Mouse (Mus musculus): ENCODE data around the gene Trmt1. TPM values are rescaled to one million over a fixed set of nuclear protein-coding genes. Genes with fewer than 3 reads are reported as not detected.

The Trmt1 gene
- polyA plus RNA-seq, 1 experiment from 2014 or later, result 59.9 TPM

DNA sequence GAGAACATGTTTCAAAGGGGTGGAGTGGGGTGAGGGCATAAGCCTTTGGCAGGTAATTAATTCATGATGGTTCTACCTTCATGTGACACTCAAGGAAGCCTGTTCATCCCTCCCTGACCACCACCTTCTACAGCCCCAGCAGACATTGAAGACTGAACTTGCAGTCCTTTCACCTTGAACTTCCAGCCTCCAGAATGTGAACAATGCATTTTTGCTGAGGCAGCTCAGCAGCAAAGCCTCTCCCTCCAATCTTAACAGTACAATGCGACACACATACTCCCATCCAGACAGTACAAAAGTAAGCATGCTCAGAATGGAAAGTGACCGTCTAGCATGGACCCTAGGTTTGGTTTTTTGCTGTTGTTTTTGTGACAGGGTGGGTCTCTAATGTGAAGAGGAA lies 4.6 kb upstream of the Trmt1 start:
- Histone ChIP-seq H3K4me2 (replicated peaks) (no peak overlapping the region), H3K27me3 (replicated peaks) (no peaks in the 10 kb centered on the region), H3K4me1 (replicated peaks) (peaks cover 18% of the 10 kb centered on the region), H3K9me3 (no peaks in the 10 kb centered on the region), H3K4me3 (replicated peaks) (no peak overlapping the region), H3K9ac (no peak overlapping the region), H3K36me3 (no peaks in the 10 kb centered on the region), H3K27ac (no peak overlapping the region)
- WGBS, result 80% methylated on average over 2 of the region's 2 CpGs
- ATAC-seq, result no peak

- no peak overlapping the region for H3K9ac ChIP-seq
- 81% methylated on average over 2 of the region's 2 CpGs for WGBS
- H3K9me3 ChIP-seq, result no peaks in the 10 kb centered on the region
- no peak for ATAC-seq
- no peaks in the 10 kb centered on the region for H3K27me3 ChIP-seq (replicated peaks)
- peaks cover 20% of the 10 kb centered on the region for H3K4me1 ChIP-seq (replicated peaks)
- H3K4me2 ChIP-seq (replicated peaks), result no peak overlapping the region
- H3K27ac ChIP-seq, result no peak overlapping the region
- no peak overlapping the region for H3K4me3 ChIP-seq (replicated peaks)
- H3K36me3 ChIP-seq, result no peaks in the 10 kb centered on the region
Observed at GRCm38 (mm10) chr8:84682257-84682656, 3.9 kb upstream of the Trmt1 start.

DNA sequence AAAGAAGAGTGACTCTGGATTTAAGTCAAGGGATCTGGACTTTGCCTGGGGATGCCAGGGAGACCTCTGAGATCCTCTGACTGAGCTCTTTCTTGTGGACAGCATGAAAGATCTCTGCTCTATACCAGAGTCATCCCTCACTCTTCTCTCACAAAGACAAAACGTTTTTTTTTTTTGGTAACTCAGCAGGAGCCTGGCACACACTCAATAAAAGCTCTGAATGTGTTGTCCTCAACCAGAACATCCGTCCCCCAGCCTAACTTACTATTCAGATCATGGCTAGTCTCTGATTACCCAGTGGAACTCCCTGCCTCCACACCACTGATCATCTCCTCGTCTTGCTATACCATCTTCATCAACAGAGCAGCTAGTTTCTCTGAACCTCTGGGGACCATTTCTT lies 1.6 kb upstream of the Trmt1 start:
- no peak overlapping the region for H3K4me2 ChIP-seq (replicated peaks)

DNA sequence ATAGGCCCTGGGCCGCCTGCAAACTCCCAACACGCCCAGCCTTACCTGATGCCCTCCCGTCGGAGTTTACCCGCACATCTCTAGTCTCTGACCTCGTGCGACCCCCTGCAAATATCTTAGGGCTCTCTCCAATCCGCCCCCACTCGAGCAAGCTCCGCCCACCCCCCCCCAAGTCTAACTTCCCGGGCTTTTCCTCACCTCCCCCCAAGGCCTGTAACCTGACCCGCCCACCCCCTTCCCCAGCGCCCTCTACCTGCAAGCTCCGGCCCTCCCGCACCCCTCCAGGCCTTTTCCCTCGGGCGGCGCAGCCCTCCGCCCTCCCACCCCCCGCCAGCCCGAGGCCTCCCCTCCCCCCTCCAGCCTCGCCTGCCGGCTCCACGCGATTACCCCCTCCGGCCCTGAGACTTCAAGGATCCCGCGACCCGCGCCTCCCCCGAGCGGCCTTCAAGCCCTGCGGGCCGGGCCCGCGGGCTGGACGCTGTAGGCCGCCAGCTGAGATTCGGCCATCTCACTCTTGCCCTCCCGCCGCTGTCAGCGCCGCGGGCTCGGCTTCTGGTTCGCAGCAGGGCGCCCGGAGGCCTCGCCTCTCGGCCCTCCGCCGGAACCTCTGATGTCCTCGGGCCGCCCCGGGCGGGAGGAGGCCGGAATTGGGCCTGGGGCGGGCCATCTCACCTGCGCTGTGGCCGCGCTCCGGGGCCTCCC lies 1.0 kb downstream of the Trmt1 start:
- Histone ChIP-seq H3K4me2 (replicated peaks) (peak overlapping the region; percentile 81), H3K36me3 (peaks cover 3% of the 10 kb centered on the region; the same call in 1 of the 2 replicates), H3K9me3 (no peaks in the 10 kb centered on the region), H3K4me1 (replicated peaks) (peaks cover 31% of the 10 kb centered on the region), H3K27me3 (replicated peaks) (no peaks in the 10 kb centered on the region), H3K27ac (peak overlapping the region; percentile 92), H3K4me3 (replicated peaks) (peak overlapping the region; percentile 100), H3K9ac (peak overlapping the region; percentile 100)
- WGBS, result under 1% methylated on average over 62 of the region's 62 CpGs
- ATAC-seq, result peak; percentile 46

More for the DNA sequence above, 1.6 kb upstream of the Trmt1 start:
- no peak overlapping the region for H3K27ac ChIP-seq
- peaks cover 27% of the 10 kb centered on the region for H3K4me1 ChIP-seq (replicated peaks)
- WGBS, result 59% methylated on average over 3 of the region's 3 CpGs
- H3K4me3 ChIP-seq (replicated peaks), result no peak overlapping the region
- no peaks in the 10 kb centered on the region for H3K36me3 ChIP-seq
- H3K9me3 ChIP-seq, result no peaks in the 10 kb centered on the region
- no peak for ATAC-seq
- H3K27me3 ChIP-seq (replicated peaks), result no peaks in the 10 kb centered on the region
- H3K9ac ChIP-seq, result no peak overlapping the region

DNA sequence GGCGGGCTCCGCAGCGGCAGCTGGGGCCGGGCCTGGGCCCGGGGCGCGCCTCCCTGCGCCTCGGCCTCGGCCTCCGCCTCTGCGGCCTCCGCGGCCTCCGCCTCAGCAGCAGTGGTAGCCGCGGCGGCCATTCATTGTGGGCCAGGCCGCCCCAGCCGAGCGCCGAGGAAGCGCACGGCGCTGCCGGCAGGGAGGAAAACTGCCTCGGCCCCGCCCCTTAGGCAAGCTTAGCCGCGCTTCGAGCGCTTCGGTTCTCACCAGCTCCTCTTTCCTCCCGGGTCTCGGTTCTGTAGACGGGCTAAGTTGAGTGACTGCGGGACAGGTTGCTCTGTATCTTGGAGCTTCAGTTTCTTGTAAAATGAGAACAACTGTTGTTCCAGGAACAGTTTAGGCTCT lies 1.6 kb downstream of the Trmt1 start, which contains the start of gene Nacc1:
Nacc1 (minus strand) TSS at position 158 of the 396 bp plus-strand sequence.
- ATAC-seq, result peak; percentile 86
- Histone ChIP-seq H3K4me3 (replicated peaks) (peak within 1 kb of the TSS; percentile 100), H3K27me3 (replicated peaks) (no peaks in the 10 kb centered on the region), H3K9me3 (no peaks in the 10 kb centered on the region), H3K4me1 (replicated peaks) (peaks cover 31% of the 10 kb centered on the region), H3K36me3 (peaks cover 3% of the 10 kb centered on the region; the same call in 1 of the 2 replicates), H3K27ac (peak within 1 kb of the TSS; percentile 92), H3K9ac (peak within 1 kb of the TSS; percentile 100), H3K4me2 (replicated peaks) (peak within 1 kb of the TSS; percentile 81)
- WGBS, result under 1% methylated on average over 36 of the region's 37 CpGs

DNA sequence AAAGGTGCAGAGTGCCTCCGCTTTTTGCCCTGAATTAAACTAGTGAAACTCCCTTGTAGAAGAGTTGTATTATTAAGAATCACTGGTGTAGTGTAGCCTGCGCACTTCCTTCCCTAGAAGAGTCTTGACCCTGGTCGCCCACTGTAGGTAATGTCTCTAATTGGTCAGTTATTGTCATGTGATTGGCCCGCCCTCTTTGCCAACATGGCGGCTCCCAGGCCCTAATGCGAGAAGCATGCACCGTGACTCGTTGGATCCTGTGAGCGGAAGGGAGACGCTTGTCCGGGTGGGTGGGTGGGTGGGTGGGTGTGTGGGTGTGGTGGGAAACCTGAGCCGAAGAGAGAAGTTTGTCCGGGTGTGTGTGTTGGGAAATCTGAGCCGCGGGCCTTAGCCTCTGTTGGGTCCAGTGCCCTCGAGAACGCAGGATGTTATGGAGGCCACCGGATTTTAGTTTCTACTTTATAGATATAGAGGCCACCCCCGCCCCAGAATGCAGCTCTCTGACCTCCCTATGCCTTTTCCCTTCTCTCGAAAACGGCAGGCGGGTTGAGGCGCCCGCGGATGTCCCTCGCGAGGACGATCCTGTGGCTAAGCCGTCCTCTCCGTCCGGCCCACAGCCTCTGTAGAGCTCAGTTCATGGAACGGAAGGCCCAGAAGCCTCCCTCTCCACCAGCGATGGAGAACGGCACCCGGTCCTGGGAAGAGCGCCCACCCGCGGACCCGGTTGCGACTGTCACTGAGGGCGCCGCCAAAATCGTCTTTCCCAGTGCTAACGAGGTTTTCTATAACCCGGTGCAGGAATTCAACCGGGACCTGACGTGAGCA lies 3.2 kb downstream of the Trmt1 start:
- peak overlapping the region; percentile 81 for H3K4me2 ChIP-seq (replicated peaks)
- under 1% methylated on average over 47 of the region's 47 CpGs for WGBS
- peak; percentile 87 for ATAC-seq
- peaks cover 31% of the 10 kb centered on the region for H3K4me1 ChIP-seq (replicated peaks)
- H3K27ac ChIP-seq, result peak overlapping the region; percentile 8
- no peaks in the 10 kb centered on the region for H3K27me3 ChIP-seq (replicated peaks)
- peak overlapping the region; percentile 58 for H3K4me3 ChIP-seq (replicated peaks)
- H3K36me3 ChIP-seq, result peaks cover 3% of the 10 kb centered on the region; the same call in 1 of the 2 replicates
- H3K9ac ChIP-seq, result peak overlapping the region; percentile 64
- H3K9me3 ChIP-seq, result no peaks in the 10 kb centered on the region

- no peak overlapping the region for H3K4me2 ChIP-seq (replicated peaks)
- H3K27ac ChIP-seq, result no peak overlapping the region
- H3K9me3 ChIP-seq, result no peaks in the 10 kb centered on the region
- H3K4me3 ChIP-seq (replicated peaks), result no peak overlapping the region
- WGBS, result 53% methylated on average over 4 of the region's 4 CpGs
- no peak for ATAC-seq
- peaks cover 10% of the 10 kb centered on the region; the same call in 1 of the 2 replicates for H3K4me1 ChIP-seq (replicated peaks)
- H3K9ac ChIP-seq, result no peak overlapping the region
- H3K27me3 ChIP-seq (replicated peaks), result no peaks in the 10 kb centered on the region
- peaks cover 31% of the 10 kb centered on the region for H3K36me3 ChIP-seq
Observed at GRCm38 (mm10) chr8:84693332-84693731, 7.2 kb downstream of the Trmt1 start.

DNA sequence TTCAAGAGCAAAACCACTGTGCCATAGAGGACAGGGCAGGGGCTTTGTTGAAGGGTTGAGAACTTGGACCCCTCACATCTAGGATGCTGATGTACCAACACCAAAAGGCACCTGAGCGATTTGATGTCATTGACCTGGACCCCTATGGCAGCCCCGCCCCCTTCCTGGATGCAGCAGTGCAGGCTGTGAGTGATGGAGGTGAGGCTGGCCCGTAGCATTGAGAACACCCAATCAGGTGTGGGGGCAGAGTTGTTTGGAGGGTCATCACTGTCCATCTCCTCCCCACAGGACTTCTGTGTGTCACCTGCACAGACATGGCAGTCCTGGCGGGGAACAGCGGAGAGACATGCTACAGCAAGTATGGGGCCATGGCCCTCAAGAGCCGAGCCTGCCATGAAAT lies 9.0 kb downstream of the Trmt1 start:
- no peak for ATAC-seq
- Histone ChIP-seq H3K36me3 (peaks cover 38% of the 10 kb centered on the region), H3K27me3 (replicated peaks) (no peaks in the 10 kb centered on the region), H3K9me3 (no peaks in the 10 kb centered on the region), H3K4me3 (replicated peaks) (no peak overlapping the region), H3K4me2 (replicated peaks) (no peak overlapping the region), H3K27ac (no peak overlapping the region), H3K4me1 (replicated peaks) (0 out of 2 replicates have a peak, but pooled peaks cover 3% of the 10 kb centered on the region), H3K9ac (no peak overlapping the region)
- 91% methylated on average over 6 of the region's 6 CpGs for WGBS

- ATAC-seq, result no peak
- H3K36me3 ChIP-seq, result peaks cover 35% of the 10 kb centered on the region
- no peak overlapping the region for H3K4me3 ChIP-seq (replicated peaks)
- peaks cover 10% of the 10 kb centered on the region; the same call in 1 of the 2 replicates for H3K4me1 ChIP-seq (replicated peaks)
- H3K9ac ChIP-seq, result no peak overlapping the region
- WGBS, result 86% methylated on average over 14 of the region's 14 CpGs
- H3K27me3 ChIP-seq (replicated peaks), result peaks cover 16% of the 10 kb centered on the region
- no peaks in the 10 kb centered on the region for H3K9me3 ChIP-seq
- H3K27ac ChIP-seq, result no peak overlapping the region
- no peak overlapping the region for H3K4me2 ChIP-seq (replicated peaks)
Observed at GRCm38 (mm10) chr8:84697166-84698130, 11.3 kb downstream of the Trmt1 start.

- Histone ChIP-seq H3K4me3 (replicated peaks) (no peak overlapping the region), H3K4me2 (replicated peaks) (no peak overlapping the region), H3K36me3 (peaks cover 35% of the 10 kb centered on the region), H3K4me1 (replicated peaks) (peaks cover 10% of the 10 kb centered on the region; the same call in 1 of the 2 replicates), H3K27ac (no peak overlapping the region), H3K9ac (no peak overlapping the region), H3K9me3 (no peaks in the 10 kb centered on the region), H3K27me3 (replicated peaks) (peaks cover 24% of the 10 kb centered on the region)
- WGBS, result 84% methylated on average over 5 of the region's 5 CpGs
- ATAC-seq, result no peak
Observed at GRCm38 (mm10) chr8:84698288-84698687, 12.2 kb downstream of the Trmt1 start.

- 80% methylated on average over 9 of the region's 9 CpGs for whole genome bisulfite sequencing
- Histone ChIP-seq H3K9me3 (no peaks in the 10 kb centered on the region), H3K27me3 (replicated peaks) (peaks cover 31% of the 10 kb centered on the region), H3K4me2 (replicated peaks) (no peak overlapping the region), H3K36me3 (peaks cover 35% of the 10 kb centered on the region), H3K4me1 (replicated peaks) (peaks cover 10% of the 10 kb centered on the region; the same call in 1 of the 2 replicates), H3K9ac (no peak overlapping the region), H3K27ac (0 out of 2 replicates have a peak overlapping the region, but pooled peaks have one; percentile 37), H3K4me3 (replicated peaks) (no peak overlapping the region)
- ATAC-seq, result no peak
Observed at GRCm38 (mm10) chr8:84698929-84699401, 12.9 kb downstream of the Trmt1 start.

Measured in intestine, embryonic 15.5 days (tissue).